Mouse (Mus musculus) E14TG2a.4 (cell line): ENCODE data around the gene Cyp27a1.

Experiments used
- CTCF ChIP-seq: conservative IDR thresholded peaks from 2 replicates; pipeline ENCODE4 v1.5.1; 2014; ENCODE audit warnings: low read length
- NANOG ChIP-seq: IDR thresholded peaks from 2 replicates; pipeline ENCODE4 v1.6.1; 2014; ENCODE audit warnings: borderline replicate concordance, low read length, mixed read lengths
- POU5F1 ChIP-seq: IDR thresholded peaks from 2 replicates; pipeline ENCODE4 v1.6.1; 2014; ENCODE audit warnings: low read length, borderline replicate concordance

DNA sequence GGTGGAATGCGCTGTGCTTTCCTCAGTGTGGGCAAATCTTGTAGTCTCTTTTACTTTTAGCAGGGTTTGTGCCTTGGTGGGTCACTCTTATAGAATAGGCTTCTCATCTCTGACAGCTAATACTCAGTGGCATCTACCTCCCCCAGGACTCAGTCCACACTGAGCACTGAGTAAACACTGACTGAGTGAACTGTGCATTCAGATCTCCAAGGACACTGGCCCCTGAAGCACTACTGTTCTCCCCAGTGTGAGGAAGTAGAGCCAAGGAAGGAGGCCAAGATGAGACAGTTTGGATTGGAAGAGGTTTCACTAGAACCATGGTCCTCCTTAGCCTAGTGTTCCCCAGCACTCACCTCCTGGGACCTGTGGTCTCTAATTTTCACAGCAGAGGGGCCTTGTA lies 15.0 kb upstream of the Cyp27a1 start:
- TF ChIP-seq CTCF (no peak), NANOG (no peak), POU5F1 (no peak)
